Mouse (Mus musculus) liver, adult 2 months (tissue): ENCODE data around the gene Maats1. TPM values are rescaled to one million over a fixed set of nuclear protein-coding genes. Genes with fewer than 3 reads are reported as not detected.

Experiments used
- DNase-seq: peaks from one replicate; pipeline ENCODE4 v3.0.0-alpha.2; 2011; ENCODE audit warnings: low read depth, low spot score; ENCODE audit errors: extremely low read depth
- H3K27ac ChIP-seq: fragments of 200-500 bp; replicated peaks from 2 replicates; pipeline ENCODE4 v1.5.1; 2012; ENCODE audit warnings: low read depth, mild to moderate bottlenecking, control low read depth, inconsistent platforms, low read length; ENCODE audit not compliant: insufficient read depth
- H3K27me3 ChIP-seq: fragments of 200-500 bp; 2 replicates; pipeline ENCODE4 v1.6.1; 2012; ENCODE audit warnings: mild to moderate bottlenecking, moderate library complexity, low read length, inconsistent platforms; ENCODE audit not compliant: control insufficient read depth, insufficient read depth
- H3K36me3 ChIP-seq: fragments of 200-500 bp; 2 replicates; pipeline ENCODE4 v1.6.1; 2012; ENCODE audit warnings: low read length, inconsistent platforms; ENCODE audit not compliant: control insufficient read depth, insufficient read depth
- H3K4me1 ChIP-seq: fragments of 200-500 bp; 2 replicates; pipeline ENCODE4 v1.6.1; 2011; ENCODE audit warnings: low read length; ENCODE audit not compliant: control insufficient read depth, insufficient read depth
- H3K4me3 ChIP-seq: fragments of 200-500 bp; 2 replicates; pipeline ENCODE4 v1.5.1; 2011; ENCODE audit warnings: low read depth, mild to moderate bottlenecking, control low read depth, low read length, moderate library complexity; ENCODE audit not compliant: insufficient read depth
- H3K79me2 ChIP-seq: fragments of 200-500 bp; 2 replicates; pipeline ENCODE4 v1.6.1; 2012; ENCODE audit warnings: inconsistent platforms, mild to moderate bottlenecking, low read length, moderate library complexity; ENCODE audit not compliant: control insufficient read depth, insufficient read depth
- H3K9ac ChIP-seq: fragments of 200-500 bp; 2 replicates; pipeline ENCODE4 v1.6.1; 2012; ENCODE audit warnings: low read depth, mild to moderate bottlenecking, control low read depth, inconsistent platforms, low read length
- CTCF ChIP-seq: fragments of 200-500 bp; IDR thresholded peaks from 2 replicates; pipeline ENCODE4 v1.5.1; 2011; ENCODE audit warnings: low read depth, low read length, control low read depth
- POLR2A ChIP-seq: fragments of 200-500 bp; IDR thresholded peaks from 2 replicates; pipeline ENCODE4 v1.6.1; 2011; ENCODE audit warnings: low read length, control low read depth; ENCODE audit not compliant: insufficient read depth; ENCODE audit errors: extremely low read depth
- WGBS: fragments of 180-500 bp; shearing (Covaris S2); methylation state at CpG from one replicate; pipeline ENCODE4 v1.1.7; 2018; 5-methylcytosine and 5-hydroxymethylcytosine counted together
- polyA plus RNA-seq: library from polyadenylated mRNA; depleted of rRNA; stranded (reverse); fragments of >200 nt; gene quantifications from 2 replicates; pipeline ENCODE4 v1.2.3, GENCODE M21; 2012
- total RNA-seq: library from RNA; depleted of rRNA; stranded (reverse); fragments of >200 nt; gene quantifications from 2 replicates; pipeline ENCODE4 v1.2.3, GENCODE M21; 2014

Maats1 gene
- total and polyA plus RNA-seq, 2 experiments = not detected

DNA sequence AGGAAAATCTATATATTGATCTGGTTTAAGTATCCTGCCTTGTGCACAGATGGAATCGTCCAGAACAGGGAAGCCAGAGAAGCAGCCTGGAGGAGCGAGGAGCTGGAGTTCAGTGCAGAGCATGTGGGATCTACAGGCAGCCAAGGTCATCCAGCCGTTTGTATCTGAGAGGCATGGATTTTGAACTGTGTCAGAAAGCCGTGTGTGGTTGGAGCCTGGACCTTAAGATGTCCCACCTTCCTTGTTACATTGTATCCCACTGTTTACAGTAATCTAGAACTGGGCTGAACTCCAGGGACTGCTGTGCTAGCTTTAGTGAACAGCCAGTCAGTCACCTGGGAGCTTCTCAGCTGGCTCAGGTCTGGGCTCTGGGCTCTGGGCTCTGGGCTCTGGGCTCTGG, 55.4 kb downstream of the Maats1 start:
- DNase-seq = peak; percentile 97
- Histone ChIP-seq H3K36me3 (peaks cover 5% of the 10 kb centered on the region; the same call in 1 of the 2 replicates), H3K27me3 (no peaks in the 10 kb centered on the region), H3K27ac (peak overlapping the region; percentile 66), H3K4me1 (peaks cover 43% of the 10 kb centered on the region), H3K79me2 (peaks cover 18% of the 10 kb centered on the region), H3K9ac (peak overlapping the region; percentile 10), H3K4me3 (no peak overlapping the region)
- 13% methylated on average over 4 of the region's 4 CpGs for WGBS
- TF ChIP-seq POLR2A (no peak), CTCF (no peak)

DNA sequence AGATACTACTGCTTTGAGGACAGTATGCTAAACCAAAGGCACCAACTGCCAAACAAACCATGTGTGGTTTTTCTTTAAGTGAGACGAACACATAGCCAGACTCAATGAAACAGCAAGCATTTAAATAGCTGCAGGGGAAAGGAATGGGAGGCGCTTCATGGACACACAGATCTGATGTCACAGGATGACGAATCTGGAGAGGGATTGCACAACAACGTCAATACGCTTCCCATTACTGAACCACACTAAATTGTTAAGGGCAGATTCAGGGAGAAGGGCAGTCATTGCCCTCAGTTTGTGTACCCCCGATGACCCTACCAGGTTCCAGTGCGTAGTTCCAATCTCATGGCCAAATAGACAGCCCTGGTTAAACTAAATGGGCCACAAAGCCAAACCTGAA, 56.1 kb downstream of the Maats1 start:
- peak overlapping the region; percentile 87 for H3K27ac ChIP-seq
- peak; percentile 100 for DNase-seq
- peaks cover 44% of the 10 kb centered on the region for H3K4me1 ChIP-seq
- peaks cover 5% of the 10 kb centered on the region; the same call in 1 of the 2 replicates for H3K36me3 ChIP-seq
- WGBS = 25% methylated on average over 7 of the region's 7 CpGs
- TF ChIP-seq POLR2A = no peak
- peaks cover 15% of the 10 kb centered on the region for H3K79me2 ChIP-seq
- no peak overlapping the region for H3K4me3 ChIP-seq
- no peaks in the 10 kb centered on the region for H3K27me3 ChIP-seq
- H3K9ac ChIP-seq = peak overlapping the region; percentile 49

DNA sequence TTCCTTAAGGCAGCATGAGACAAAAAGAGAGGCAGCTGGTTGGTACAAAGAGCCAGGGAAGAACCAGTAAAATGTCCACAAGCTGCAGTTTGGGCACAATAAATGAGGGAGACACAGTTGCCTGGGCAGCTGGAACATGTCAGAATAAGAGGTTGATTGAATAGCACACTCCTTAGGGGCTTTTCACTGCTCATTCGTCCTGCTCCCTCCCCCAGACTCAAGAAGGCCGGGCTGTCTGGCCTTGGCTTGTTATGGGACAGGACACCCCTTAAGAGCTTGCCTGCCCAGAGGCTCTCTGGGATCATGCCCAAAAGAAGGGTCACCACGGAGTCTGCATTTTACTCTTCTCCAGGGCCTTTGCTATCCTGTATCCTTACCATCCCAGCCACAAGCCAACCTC, 58.6 kb downstream of the Maats1 start:
- 65% methylated on average over 3 of the region's 3 CpGs for WGBS
- Histone ChIP-seq H3K27ac (peak overlapping the region; percentile 78), H3K79me2 (peaks cover 15% of the 10 kb centered on the region), H3K36me3 (peaks cover 5% of the 10 kb centered on the region; the same call in 1 of the 2 replicates), H3K4me3 (no peak overlapping the region), H3K27me3 (no peaks in the 10 kb centered on the region), H3K4me1 (peaks cover 47% of the 10 kb centered on the region), H3K9ac (peak overlapping the region; percentile 18; the same call in 1 of the 2 replicates)
- DNase-seq = no peak
- TF ChIP-seq CTCF (no peak), POLR2A (no peak)

DNA sequence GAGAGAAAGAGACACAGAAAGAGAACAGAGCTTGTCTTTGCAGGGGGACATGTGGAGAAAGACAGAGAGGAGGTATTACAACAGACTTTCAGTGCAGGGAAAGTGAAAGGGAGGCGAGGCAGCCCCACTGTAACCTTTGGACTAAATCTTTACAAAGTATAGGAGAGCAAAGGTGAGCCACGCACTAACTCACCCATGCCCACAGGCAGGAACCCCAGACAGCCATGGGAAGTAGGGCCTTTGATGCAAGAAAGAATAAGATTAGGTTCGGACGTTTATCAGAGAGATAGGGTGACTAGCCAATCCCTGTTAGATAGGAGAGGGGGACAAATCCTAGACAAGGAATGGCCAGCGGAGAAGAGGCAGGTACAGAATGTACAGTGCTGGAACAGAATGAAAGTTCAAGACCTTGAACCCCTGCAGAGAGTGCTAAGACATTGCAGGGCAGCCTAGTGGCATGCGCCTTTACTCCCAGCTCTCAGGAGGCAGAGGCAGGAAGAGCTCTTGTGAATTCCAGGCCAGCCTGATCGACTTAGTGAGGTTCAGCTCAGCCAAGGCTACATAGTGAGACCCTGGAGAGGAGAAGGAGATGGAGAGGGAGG, 59.3 kb downstream of the Maats1 start:
- 31% methylated on average over 7 of the region's 7 CpGs for WGBS
- peak overlapping the region; percentile 53 for H3K9ac ChIP-seq
- peak overlapping the region; percentile 78 for H3K27ac ChIP-seq
- TF ChIP-seq CTCF (no peak), POLR2A (no peak)
- H3K79me2 ChIP-seq = peaks cover 17% of the 10 kb centered on the region
- H3K36me3 ChIP-seq = peaks cover 5% of the 10 kb centered on the region; the same call in 1 of the 2 replicates
- peak; percentile 84 for DNase-seq
- no peak overlapping the region for H3K4me3 ChIP-seq
- H3K4me1 ChIP-seq = peaks cover 43% of the 10 kb centered on the region
- H3K27me3 ChIP-seq = no peaks in the 10 kb centered on the region

DNA sequence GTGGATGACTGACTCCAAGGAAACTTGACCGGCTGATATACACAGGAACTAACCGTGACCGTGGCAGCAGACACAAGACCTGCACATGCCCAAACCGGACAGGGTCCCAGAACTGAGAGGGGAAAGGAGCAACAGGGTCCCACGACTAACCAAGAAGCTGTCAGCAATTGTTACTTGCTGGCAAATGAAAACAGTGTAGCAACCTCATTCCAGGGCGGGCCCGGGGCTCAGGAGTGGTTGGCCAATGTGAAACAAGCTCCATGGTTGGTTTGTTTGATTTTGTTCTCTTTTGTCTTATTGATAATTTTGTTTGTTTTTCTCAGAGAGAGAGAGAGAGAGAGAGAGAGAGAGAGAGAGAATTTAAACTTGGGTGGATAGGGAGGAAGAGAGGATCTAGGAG, 61.0 kb downstream of the Maats1 start:
- no peaks in the 10 kb centered on the region for H3K27me3 ChIP-seq
- H3K4me1 ChIP-seq = peaks cover 42% of the 10 kb centered on the region
- H3K4me3 ChIP-seq = no peak overlapping the region
- no peak for TF ChIP-seq POLR2A
- no peak for TF ChIP-seq CTCF
- H3K9ac ChIP-seq = peak overlapping the region; percentile 45; the same call in 1 of the 2 replicates
- DNase-seq = peak; percentile 81
- peaks cover 5% of the 10 kb centered on the region; the same call in 1 of the 2 replicates for H3K36me3 ChIP-seq
- WGBS = 35% methylated on average over 7 of the region's 7 CpGs
- H3K79me2 ChIP-seq = peaks cover 28% of the 10 kb centered on the region
- peak overlapping the region; percentile 99 for H3K27ac ChIP-seq

- 25% methylated on average over 5 of the region's 5 CpGs for WGBS
- Histone ChIP-seq H3K79me2 (peaks cover 24% of the 10 kb centered on the region; the same call in 1 of the 2 replicates), H3K4me1 (peaks cover 33% of the 10 kb centered on the region), H3K4me3 (no peak overlapping the region), H3K27ac (peak overlapping the region; percentile 99), H3K9ac (peak overlapping the region; percentile 44; the same call in 1 of the 2 replicates), H3K27me3 (no peaks in the 10 kb centered on the region), H3K36me3 (peaks cover 2% of the 10 kb centered on the region; the same call in 1 of the 2 replicates)
- TF ChIP-seq POLR2A = no peak
- TF ChIP-seq CTCF = no peak
- DNase-seq = peak; percentile 97
Measured at GRCm38 (mm10) chr16:38279794-38280193, 62.1 kb downstream of the Maats1 start.
